Mouse (Mus musculus) midbrain, embryonic 11.5 days (tissue): ENCODE measurements at regions not wholly inside any gene's neighbourhood (a gene's known extent, or its start where the extent isn't known, plus 50 kb on each side); places are given as distances from the start of the nearest gene placed in this dataset.

ENCODE experiments used
- ATAC-seq: fragments of 200-750 bp; cut with Nextera tagmentation; 2 replicates; pipeline ENCODE4 v1.8.0; 2017; ENCODE audit warnings: moderate TSS enrichment, moderate library complexity; ENCODE audit not compliant: low FRiP score
- DNase-seq: peaks from one replicate; pipeline ENCODE4 v3.0.0; 2015; ENCODE audit warnings: low spot score; ENCODE audit errors: missing footprints
- H3K27ac ChIP-seq: fragments of 300-500 bp; sonication (generic); 2 replicates; pipeline ENCODE4 v1.5.1; 2014; ENCODE audit warnings: low read depth, low read length
- H3K27me3 ChIP-seq: fragments of 300-500 bp; sonication (generic); 2 replicates; pipeline ENCODE4 v1.6.1; 2014; ENCODE audit warnings: mild to moderate bottlenecking, low read length, moderate library complexity, mixed read lengths; ENCODE audit not compliant: control insufficient read depth, insufficient read depth
- H3K36me3 ChIP-seq: fragments of 300-500 bp; sonication (generic); 2 replicates; pipeline ENCODE4 v1.6.1; 2014; ENCODE audit warnings: mild to moderate bottlenecking, low read length, moderate library complexity, mixed read lengths; ENCODE audit not compliant: control insufficient read depth, insufficient read depth
- H3K4me1 ChIP-seq: fragments of 300-500 bp; sonication (generic); 2 replicates; pipeline ENCODE4 v1.6.1; 2014; ENCODE audit warnings: low read length; ENCODE audit not compliant: control insufficient read depth, insufficient read depth
- H3K4me2 ChIP-seq: fragments of 300-500 bp; sonication (generic); 2 replicates; pipeline ENCODE4 v1.6.1; 2014; ENCODE audit warnings: mild to moderate bottlenecking, moderate library complexity
- H3K4me3 ChIP-seq: fragments of 300-500 bp; sonication (generic); 2 replicates; pipeline ENCODE4 v1.5.1; 2014; ENCODE audit warnings: low read depth, low read length
- H3K9ac ChIP-seq: fragments of 300-500 bp; sonication (generic); 2 replicates; pipeline ENCODE4 v1.6.1; 2014; ENCODE audit warnings: low read length
- H3K9me3 ChIP-seq: fragments of 300-500 bp; sonication (generic); 2 replicates; pipeline ENCODE4 v1.6.1; 2016; ENCODE audit warnings: low read length; ENCODE audit not compliant: control insufficient read depth
- WGBS: fragments of 180-500 bp; shearing (Covaris S2); extraction: QIAGEN DNeasy Blood & Tissue Kit; methylation state at CpG from one replicate; pipeline ENCODE4 v1.1.7; 2014; 5-methylcytosine and 5-hydroxymethylcytosine counted together

- DNase-seq, result no peak
- ATAC-seq, result no peak
- H3K9ac ChIP-seq, result no peak overlapping the region
- H3K4me2 ChIP-seq, result no peak overlapping the region
- H3K36me3 ChIP-seq, result no peaks in the 10 kb centered on the region
- H3K4me3 ChIP-seq, result no peak overlapping the region
- H3K27ac ChIP-seq, result no peak overlapping the region
- no peaks in the 10 kb centered on the region for H3K4me1 ChIP-seq
- WGBS, result 82% methylated on average over 17 of the region's 17 CpGs
- no peaks in the 10 kb centered on the region for H3K9me3 ChIP-seq
- no peaks in the 10 kb centered on the region for H3K27me3 ChIP-seq
Observed at GRCm38 (mm10) chr1:40967768-40968504, 162.5 kb downstream of the Tmem182 start.

DNA sequence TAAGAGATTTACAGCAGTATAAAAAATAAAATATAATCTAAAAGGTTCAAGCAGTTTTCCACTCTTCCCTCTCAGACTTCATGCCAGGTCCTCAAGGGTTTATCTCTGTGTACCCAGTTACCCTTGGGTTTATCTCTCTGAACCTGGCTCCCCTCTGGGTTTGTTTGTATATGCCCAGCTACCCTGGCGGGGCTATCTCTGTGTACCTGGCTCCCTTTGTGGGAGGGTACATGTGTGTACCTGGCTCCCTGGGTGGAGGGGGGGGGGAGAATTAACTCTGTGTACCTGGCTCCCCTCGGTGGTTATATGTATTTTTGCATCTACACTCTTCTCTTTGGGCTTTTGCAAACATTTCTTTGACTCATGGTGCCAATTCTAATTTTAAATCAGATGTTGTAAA, 178.4 kb downstream of the Tmem182 start:
- DNase-seq (no peak), ATAC-seq (no peak)
- Histone ChIP-seq H3K4me1 (no peaks in the 10 kb centered on the region), H3K9me3 (no peaks in the 10 kb centered on the region), H3K36me3 (no peaks in the 10 kb centered on the region), H3K27ac (no peak overlapping the region), H3K27me3 (no peaks in the 10 kb centered on the region), H3K4me3 (no peak overlapping the region), H3K9ac (no peak overlapping the region), H3K4me2 (no peak overlapping the region)
- 48% methylated on average over 2 of the region's 2 CpGs for WGBS

- 89% methylated on average over 4 of the region's 4 CpGs for WGBS
Observed at GRCm38 (mm10) chr1:40993327-40993726, 187.9 kb downstream of the Tmem182 start.

DNA sequence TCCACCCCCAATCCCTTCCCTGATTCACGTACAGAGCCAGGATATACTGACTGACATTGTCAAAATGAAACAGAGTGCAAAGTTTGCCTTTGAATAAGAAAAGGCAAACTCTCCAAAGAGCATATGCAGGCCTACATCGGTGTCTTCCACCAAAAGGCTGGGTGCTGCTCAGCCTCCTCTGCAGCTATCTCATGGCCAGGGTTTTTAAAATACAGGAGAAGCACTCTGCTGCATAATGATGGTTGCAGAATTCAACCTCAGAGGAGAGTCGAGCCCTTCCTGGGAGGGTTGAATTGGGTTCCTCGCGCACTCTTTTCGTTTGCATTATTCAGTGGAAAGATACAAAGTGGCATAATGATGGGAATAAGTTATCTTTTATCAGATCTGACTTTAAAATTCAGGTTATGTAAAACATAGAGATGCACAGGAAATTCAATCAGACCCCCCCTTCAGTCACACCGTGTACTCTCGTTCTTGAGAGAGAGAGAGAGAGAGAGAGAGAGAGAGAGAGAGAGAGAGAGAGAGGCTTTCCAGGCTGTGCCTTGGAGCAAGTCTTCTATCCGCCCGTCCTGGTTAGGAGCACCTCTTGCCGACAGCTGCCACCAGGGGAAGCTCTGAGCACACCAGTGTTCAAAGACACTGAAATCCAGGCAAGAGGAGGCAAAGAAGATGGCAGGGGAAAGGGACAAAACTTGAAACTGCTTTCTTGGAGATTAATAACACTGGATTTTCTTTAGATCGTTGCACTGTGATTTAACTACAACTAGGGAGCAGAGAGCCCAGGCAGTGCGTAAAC, 196.0 kb downstream of the Tmem182 start:
- H3K4me1 ChIP-seq, result peaks cover 3% of the 10 kb centered on the region; the same call in 1 of the 2 replicates
- 47% methylated on average over 13 of the region's 13 CpGs for WGBS
- H3K4me3 ChIP-seq, result no peak overlapping the region
- no peaks in the 10 kb centered on the region for H3K36me3 ChIP-seq
- no peaks in the 10 kb centered on the region for H3K9me3 ChIP-seq
- no peaks in the 10 kb centered on the region for H3K27me3 ChIP-seq
- H3K4me2 ChIP-seq, result no peak overlapping the region
- H3K9ac ChIP-seq, result no peak overlapping the region
- no peak overlapping the region for H3K27ac ChIP-seq
- DNase-seq (peak; percentile 92), ATAC-seq (peak; percentile 80)

More at GRCm38 (mm10) chr1:40993327-40993726, 187.9 kb downstream of the Tmem182 start:
- no peaks in the 10 kb centered on the region for H3K4me1 ChIP-seq
- H3K36me3 ChIP-seq, result no peaks in the 10 kb centered on the region
- no peak overlapping the region for H3K4me2 ChIP-seq
- H3K9me3 ChIP-seq, result no peaks in the 10 kb centered on the region
- H3K9ac ChIP-seq, result no peak overlapping the region
- no peaks in the 10 kb centered on the region for H3K27me3 ChIP-seq
- no peak overlapping the region for H3K27ac ChIP-seq
- ATAC-seq (no peak), DNase-seq (peak; percentile 33)
- no peak overlapping the region for H3K4me3 ChIP-seq

GRCm38 (mm10) chr1:41002006-41002405, 196.6 kb downstream of the Tmem182 start:
- DNase-seq (no peak), ATAC-seq (no peak)
- no peak overlapping the region for H3K4me3 ChIP-seq
- no peaks in the 10 kb centered on the region for H3K9me3 ChIP-seq
- H3K4me2 ChIP-seq, result no peak overlapping the region
- 69% methylated on average over 9 of the region's 9 CpGs for WGBS
- H3K27me3 ChIP-seq, result no peaks in the 10 kb centered on the region
- peaks cover 3% of the 10 kb centered on the region; the same call in 1 of the 2 replicates for H3K4me1 ChIP-seq
- H3K27ac ChIP-seq, result no peak overlapping the region
- no peaks in the 10 kb centered on the region for H3K36me3 ChIP-seq
- H3K9ac ChIP-seq, result no peak overlapping the region

- 0 out of 2 replicates have a peak, but pooled peaks cover 2% of the 10 kb centered on the region for H3K4me1 ChIP-seq
- DNase-seq (no peak), ATAC-seq (no peak)
- H3K4me2 ChIP-seq, result no peak overlapping the region
- H3K9me3 ChIP-seq, result no peaks in the 10 kb centered on the region
- WGBS, result 86% methylated on average over 4 of the region's 4 CpGs
- H3K27me3 ChIP-seq, result no peaks in the 10 kb centered on the region
- H3K9ac ChIP-seq, result no peak overlapping the region
- no peak overlapping the region for H3K27ac ChIP-seq
- H3K36me3 ChIP-seq, result no peaks in the 10 kb centered on the region
- no peak overlapping the region for H3K4me3 ChIP-seq
Observed at GRCm38 (mm10) chr1:41026943-41027342, 221.5 kb downstream of the Tmem182 start.

GRCm38 (mm10) chr1:41027540-41027978, 222.2 kb downstream of the Tmem182 start:
- no peak overlapping the region for H3K4me3 ChIP-seq
- H3K27me3 ChIP-seq, result no peaks in the 10 kb centered on the region
- ATAC-seq (peak; percentile 74; the same call in 1 of the 2 replicates), DNase-seq (no peak)
- H3K9ac ChIP-seq, result no peak overlapping the region
- no peak overlapping the region for H3K4me2 ChIP-seq
- 0 out of 2 replicates have a peak, but pooled peaks cover 2% of the 10 kb centered on the region for H3K4me1 ChIP-seq
- 44% methylated on average over 4 of the region's 4 CpGs for WGBS
- H3K9me3 ChIP-seq, result no peaks in the 10 kb centered on the region
- H3K27ac ChIP-seq, result no peak overlapping the region
- H3K36me3 ChIP-seq, result no peaks in the 10 kb centered on the region

DNA sequence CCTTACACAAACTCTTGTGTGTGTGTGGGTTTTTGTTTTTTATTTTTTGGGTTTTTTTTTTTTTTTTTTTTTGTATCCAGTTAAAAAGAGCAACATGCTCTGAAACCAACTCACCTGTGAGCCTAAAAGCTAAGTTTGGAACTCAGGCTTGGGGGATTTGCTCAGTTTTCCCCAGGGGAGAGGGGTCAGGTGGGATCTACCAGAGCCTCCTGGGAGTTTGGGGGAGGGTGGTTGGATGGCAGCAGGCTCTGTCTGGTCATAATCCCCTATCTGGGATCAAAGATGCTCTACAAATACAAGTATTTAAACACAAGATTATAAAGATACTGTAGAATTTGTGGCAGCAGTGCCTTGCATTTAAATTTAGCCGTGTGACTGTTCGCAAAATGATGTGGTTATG, 222.6 kb downstream of the Tmem182 start:
- Histone ChIP-seq H3K4me3 (no peak overlapping the region), H3K36me3 (no peaks in the 10 kb centered on the region), H3K9me3 (no peaks in the 10 kb centered on the region), H3K27me3 (no peaks in the 10 kb centered on the region), H3K27ac (no peak overlapping the region), H3K4me1 (0 out of 2 replicates have a peak, but pooled peaks cover 2% of the 10 kb centered on the region), H3K4me2 (no peak overlapping the region), H3K9ac (no peak overlapping the region)
- DNase-seq (no peak), ATAC-seq (no peak)
- 93% methylated on average over 2 of the region's 2 CpGs for WGBS
